Mouse (Mus musculus): ENCODE measurements around the gene Rgl2. TPM values are rescaled to one million over a fixed set of nuclear protein-coding genes. Genes with fewer than 3 reads are reported as not detected.
A peak's percentile ranks its signal among the peaks of the same experiment; 100 is the strongest.

The Rgl2 gene
- polyA plus RNA-seq, 1 experiment from 2014 or later, result 9.0 TPM

- peak; percentile 42; the same call in 1 of the 2 replicates for ATAC-seq (ENCODE audit: low read depth)
- H3K9me3 ChIP-seq (replicated peaks; ENCODE audit: control insufficient read depth, low read length), result no peaks in the 10 kb centered on the region
- H3K4me3 ChIP-seq (ENCODE audit: low read depth, low read length), result no peak overlapping the region
- H3K36me3 ChIP-seq (ENCODE audit: control insufficient read depth, insufficient read depth), result peaks cover 6% of the 10 kb centered on the region; the same call in 1 of the 2 replicates
- H3K27ac ChIP-seq (ENCODE audit: low read length), result no peak overlapping the region
- H3K4me2 ChIP-seq (ENCODE audit: low read depth, low read length), result no peak overlapping the region
- WGBS (ENCODE audit: insufficient replicate concordance), result 29% methylated on average over 5 of the region's 5 CpGs
- no peaks in the 10 kb centered on the region; the same call in 1 of the 2 replicates for H3K4me1 ChIP-seq (ENCODE audit: control insufficient read depth, low read depth, low read length)
- H3K9ac ChIP-seq (ENCODE audit: low read depth, low read length), result no peak overlapping the region
- H3K27me3 ChIP-seq (ENCODE audit: control insufficient read depth, insufficient read depth, low read depth, low read length), result no peaks in the 10 kb centered on the region
These were observed 39.6 kb downstream of the Rgl2 start for GRCm38 (mm10) chr17:33968927-33969326.

GRCm38 (mm10) chr17:33969394-33969793, 40.1 kb downstream of the Rgl2 start:
- Histone ChIP-seq H3K4me1 (ENCODE audit: control insufficient read depth, low read depth, low read length) (no peaks in the 10 kb centered on the region; the same call in 1 of the 2 replicates), H3K4me3 (ENCODE audit: low read depth, low read length) (no peak overlapping the region), H3K9ac (ENCODE audit: low read depth, low read length) (no peak overlapping the region), H3K36me3 (ENCODE audit: control insufficient read depth, insufficient read depth) (peaks cover 4% of the 10 kb centered on the region; the same call in 1 of the 2 replicates), H3K9me3 (replicated peaks; ENCODE audit: control insufficient read depth, low read length) (no peaks in the 10 kb centered on the region), H3K4me2 (ENCODE audit: low read depth, low read length) (no peak overlapping the region), H3K27ac (ENCODE audit: low read length) (no peak overlapping the region), H3K27me3 (ENCODE audit: control insufficient read depth, insufficient read depth, low read depth, low read length) (no peaks in the 10 kb centered on the region)
- ATAC-seq (ENCODE audit: low read depth), result no peak
- 69% methylated on average over 4 of the region's 4 CpGs for WGBS (ENCODE audit: insufficient replicate concordance)

GRCm38 (mm10) chr17:33972691-33973090, 43.3 kb downstream of the Rgl2 start:
- H3K9ac ChIP-seq (ENCODE audit: low read depth, low read length), result no peak overlapping the region
- no peaks in the 10 kb centered on the region for H3K36me3 ChIP-seq (ENCODE audit: control insufficient read depth, insufficient read depth)
- peaks cover 2% of the 10 kb centered on the region for H3K27me3 ChIP-seq (ENCODE audit: control insufficient read depth, insufficient read depth, low read depth, low read length)
- H3K4me3 ChIP-seq (ENCODE audit: low read depth, low read length), result no peak overlapping the region
- no peak overlapping the region for H3K4me2 ChIP-seq (ENCODE audit: low read depth, low read length)
- no peak for ATAC-seq (ENCODE audit: low read depth)
- H3K27ac ChIP-seq (ENCODE audit: low read length), result no peak overlapping the region
- H3K9me3 ChIP-seq (replicated peaks; ENCODE audit: control insufficient read depth, low read length), result no peaks in the 10 kb centered on the region
- WGBS (ENCODE audit: insufficient replicate concordance), result 0% methylated on average over 1 of the region's 1 CpGs
- no peaks in the 10 kb centered on the region; the same call in none of the 2 replicates for H3K4me1 ChIP-seq (ENCODE audit: control insufficient read depth, low read depth, low read length)

DNA sequence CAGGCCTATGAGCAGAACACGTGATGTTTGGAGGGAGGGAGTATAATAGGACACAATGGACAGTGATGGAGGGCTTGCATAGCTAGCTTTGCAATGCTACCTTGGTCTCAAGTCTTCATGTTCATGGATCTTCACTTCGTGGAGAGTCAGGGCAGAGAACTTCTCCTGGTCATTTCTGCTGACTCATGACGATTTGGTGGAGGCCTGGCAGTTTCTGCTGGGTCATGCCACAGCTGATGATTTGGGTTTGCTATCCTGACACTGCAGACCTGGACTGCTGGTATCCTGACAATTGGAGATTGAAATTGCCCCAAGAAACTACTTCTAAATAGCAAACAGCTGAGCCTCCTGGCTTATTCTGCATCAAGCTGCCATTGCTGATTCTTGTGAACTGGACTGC, 44.2 kb downstream of the Rgl2 start:
- Histone ChIP-seq H3K36me3 (ENCODE audit: control insufficient read depth, insufficient read depth) (no peaks in the 10 kb centered on the region), H3K4me2 (ENCODE audit: low read depth, low read length) (no peak overlapping the region), H3K9ac (ENCODE audit: low read depth, low read length) (no peak overlapping the region), H3K27me3 (ENCODE audit: control insufficient read depth, insufficient read depth, low read depth, low read length) (peaks cover 11% of the 10 kb centered on the region), H3K4me1 (ENCODE audit: control insufficient read depth, low read depth, low read length) (peaks cover 4% of the 10 kb centered on the region), H3K4me3 (ENCODE audit: low read depth, low read length) (no peak overlapping the region), H3K27ac (ENCODE audit: low read length) (no peak overlapping the region), H3K9me3 (replicated peaks; ENCODE audit: control insufficient read depth, low read length) (no peaks in the 10 kb centered on the region)
- WGBS (ENCODE audit: insufficient replicate concordance), result 36% methylated on average over 3 of the region's 3 CpGs
- ATAC-seq (ENCODE audit: low read depth), result no peak

DNA sequence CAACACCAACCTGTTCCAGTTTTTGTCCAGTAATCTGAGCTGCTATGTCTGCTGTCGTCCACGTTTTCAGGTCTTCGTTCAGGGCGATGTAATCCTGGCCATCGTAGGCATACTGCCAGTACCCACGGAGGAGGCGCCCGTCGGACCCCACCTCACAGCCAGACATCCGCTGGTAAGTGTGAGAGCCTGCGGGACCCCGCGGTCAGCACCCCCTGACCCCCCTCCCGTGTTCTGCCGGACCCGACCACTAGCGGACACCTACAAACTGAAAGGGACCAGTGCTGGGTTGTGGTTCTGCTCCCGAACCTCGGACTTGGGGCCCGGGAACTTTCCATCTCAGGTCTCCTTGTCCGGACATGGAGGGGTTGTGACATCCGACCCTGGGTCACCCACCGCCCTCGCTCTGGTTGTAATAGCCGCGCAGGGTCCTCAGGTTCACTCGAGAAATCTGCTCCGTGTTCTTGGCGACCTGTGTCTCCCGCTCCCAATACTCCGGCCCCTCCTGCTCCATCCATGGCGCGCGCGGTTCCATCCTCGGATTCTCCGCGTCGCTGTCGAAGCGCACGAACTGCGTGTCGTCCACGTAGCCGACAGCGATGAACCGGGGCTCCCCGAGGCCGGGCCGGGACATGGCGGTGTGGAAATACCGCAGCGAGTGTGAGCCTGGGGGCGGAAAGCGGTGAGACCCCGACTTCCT, 48.7 kb downstream of the Rgl2 start:
- H3K4me3 ChIP-seq (ENCODE audit: low read depth, low read length), result peak overlapping the region; percentile 63
- peak overlapping the region; percentile 76 for H3K4me2 ChIP-seq (ENCODE audit: low read depth, low read length)
- H3K27ac ChIP-seq (ENCODE audit: low read length), result peak overlapping the region; percentile 52; the same call in 1 of the 2 replicates
- WGBS (ENCODE audit: insufficient replicate concordance), result 2% methylated on average over 57 of the region's 57 CpGs
- H3K9ac ChIP-seq (ENCODE audit: low read depth, low read length), result peak overlapping the region; percentile 36
- H3K36me3 ChIP-seq (ENCODE audit: control insufficient read depth, insufficient read depth), result no peaks in the 10 kb centered on the region
- no peaks in the 10 kb centered on the region for H3K9me3 ChIP-seq (replicated peaks; ENCODE audit: control insufficient read depth, low read length)
- peaks cover 15% of the 10 kb centered on the region for H3K27me3 ChIP-seq (ENCODE audit: control insufficient read depth, insufficient read depth, low read depth, low read length)
- ATAC-seq (ENCODE audit: low read depth), result no peak
- peaks cover 26% of the 10 kb centered on the region for H3K4me1 ChIP-seq (ENCODE audit: control insufficient read depth, low read depth, low read length)

GRCm38 (mm10) chr17:33978631-33979031, 49.3 kb downstream of the Rgl2 start:
- no peaks in the 10 kb centered on the region for H3K9me3 ChIP-seq (replicated peaks; ENCODE audit: control insufficient read depth, low read length)
- peak overlapping the region; percentile 63 for H3K4me3 ChIP-seq (ENCODE audit: low read depth, low read length)
- H3K4me1 ChIP-seq (ENCODE audit: control insufficient read depth, low read depth, low read length), result peaks cover 26% of the 10 kb centered on the region
- ATAC-seq (ENCODE audit: low read depth), result peak; percentile 87
- peak overlapping the region; percentile 76 for H3K4me2 ChIP-seq (ENCODE audit: low read depth, low read length)
- WGBS (ENCODE audit: insufficient replicate concordance), result 0% methylated on average over 14 of the region's 17 CpGs
- peaks cover 15% of the 10 kb centered on the region for H3K27me3 ChIP-seq (ENCODE audit: control insufficient read depth, insufficient read depth, low read depth, low read length)
- H3K27ac ChIP-seq (ENCODE audit: low read length), result peak overlapping the region; percentile 52
- H3K9ac ChIP-seq (ENCODE audit: low read depth, low read length), result peak overlapping the region; percentile 36
- H3K36me3 ChIP-seq (ENCODE audit: control insufficient read depth, insufficient read depth), result no peaks in the 10 kb centered on the region

DNA sequence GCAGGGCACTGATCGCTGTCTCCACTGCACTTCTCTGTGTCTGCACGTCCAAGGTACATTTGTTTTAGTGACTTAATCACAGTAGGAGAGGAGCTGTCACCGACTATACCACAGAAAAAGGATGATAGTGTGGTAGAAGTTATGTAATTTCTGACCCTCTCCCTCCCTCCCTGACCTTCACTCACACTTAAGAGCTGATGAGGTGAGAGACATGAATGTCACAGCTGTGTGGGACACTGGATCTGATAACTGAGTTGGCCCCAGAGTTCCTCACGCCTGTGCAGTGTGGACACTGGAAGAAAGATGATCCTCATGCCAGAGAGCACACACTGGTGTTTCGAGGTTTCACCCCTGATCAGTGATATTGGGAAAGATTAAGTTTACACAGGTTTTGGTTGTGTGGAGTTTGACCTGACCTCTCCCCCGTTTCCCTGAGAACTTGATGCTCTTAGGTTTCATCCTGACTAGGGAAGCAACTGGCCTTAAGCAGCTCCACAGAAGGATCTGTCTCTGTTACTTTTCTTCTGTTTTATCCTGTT, 50.2 kb downstream of the Rgl2 start:
- no peak for ATAC-seq (ENCODE audit: low read depth)

GRCm38 (mm10) chr17:33980181-33981035, 51.1 kb downstream of the Rgl2 start:
- no peak overlapping the region for H3K4me3 ChIP-seq (ENCODE audit: low read depth, low read length)
- H3K4me1 ChIP-seq (ENCODE audit: control insufficient read depth, low read depth, low read length), result peaks cover 26% of the 10 kb centered on the region
- no peak for ATAC-seq (ENCODE audit: low read depth)
- no peak overlapping the region for H3K9ac ChIP-seq (ENCODE audit: low read depth, low read length)
- no peak overlapping the region for H3K4me2 ChIP-seq (ENCODE audit: low read depth, low read length)
- H3K27me3 ChIP-seq (ENCODE audit: control insufficient read depth, insufficient read depth, low read depth, low read length), result peaks cover 15% of the 10 kb centered on the region
- 71% methylated on average over 19 of the region's 19 CpGs for WGBS (ENCODE audit: insufficient replicate concordance)
- no peaks in the 10 kb centered on the region for H3K9me3 ChIP-seq (replicated peaks; ENCODE audit: control insufficient read depth, low read length)
- H3K36me3 ChIP-seq (ENCODE audit: control insufficient read depth, insufficient read depth), result no peaks in the 10 kb centered on the region
- peak overlapping the region; percentile 64 for H3K27ac ChIP-seq (ENCODE audit: low read length)

More for the DNA sequence above, 50.2 kb downstream of the Rgl2 start:
- Histone ChIP-seq H3K36me3 (ENCODE audit: control insufficient read depth, insufficient read depth) (no peaks in the 10 kb centered on the region), H3K9ac (ENCODE audit: low read depth, low read length) (no peak overlapping the region), H3K4me3 (ENCODE audit: low read depth, low read length) (no peak overlapping the region), H3K4me1 (ENCODE audit: control insufficient read depth, low read depth, low read length) (peaks cover 26% of the 10 kb centered on the region), H3K27me3 (ENCODE audit: control insufficient read depth, insufficient read depth, low read depth, low read length) (peaks cover 15% of the 10 kb centered on the region), H3K9me3 (replicated peaks; ENCODE audit: control insufficient read depth, low read length) (no peaks in the 10 kb centered on the region), H3K27ac (ENCODE audit: low read length) (peak overlapping the region; percentile 51; the same call in 1 of the 2 replicates), H3K4me2 (ENCODE audit: low read depth, low read length) (no peak overlapping the region)
- WGBS (ENCODE audit: insufficient replicate concordance), result 48% methylated on average over 6 of the region's 6 CpGs

All from liver, embryonic 16.5 days (tissue).